Mouse (Mus musculus) megakaryocyte, embryonic 14.5 days (primary cell): ENCODE measurements around the gene Nr5a2.
"Not testable (repeated sequence)": the region's sequence is repeated elsewhere in the genome, so short reads cannot be mapped to it uniquely, and the experiment has no call there.

ENCODE experiments used
- FLI1 ChIP-seq: IDR thresholded peaks from 2 replicates; pipeline ENCODE4 v1.6.1; 2012; ENCODE audit warnings: low read length, inconsistent platforms, mixed read lengths
- GATA1 ChIP-seq: IDR thresholded peaks from 3 replicates; pipeline ENCODE4 v1.6.1; 2012; ENCODE audit warnings: mixed read lengths, low read length, inconsistent platforms, borderline replicate concordance

DNA sequence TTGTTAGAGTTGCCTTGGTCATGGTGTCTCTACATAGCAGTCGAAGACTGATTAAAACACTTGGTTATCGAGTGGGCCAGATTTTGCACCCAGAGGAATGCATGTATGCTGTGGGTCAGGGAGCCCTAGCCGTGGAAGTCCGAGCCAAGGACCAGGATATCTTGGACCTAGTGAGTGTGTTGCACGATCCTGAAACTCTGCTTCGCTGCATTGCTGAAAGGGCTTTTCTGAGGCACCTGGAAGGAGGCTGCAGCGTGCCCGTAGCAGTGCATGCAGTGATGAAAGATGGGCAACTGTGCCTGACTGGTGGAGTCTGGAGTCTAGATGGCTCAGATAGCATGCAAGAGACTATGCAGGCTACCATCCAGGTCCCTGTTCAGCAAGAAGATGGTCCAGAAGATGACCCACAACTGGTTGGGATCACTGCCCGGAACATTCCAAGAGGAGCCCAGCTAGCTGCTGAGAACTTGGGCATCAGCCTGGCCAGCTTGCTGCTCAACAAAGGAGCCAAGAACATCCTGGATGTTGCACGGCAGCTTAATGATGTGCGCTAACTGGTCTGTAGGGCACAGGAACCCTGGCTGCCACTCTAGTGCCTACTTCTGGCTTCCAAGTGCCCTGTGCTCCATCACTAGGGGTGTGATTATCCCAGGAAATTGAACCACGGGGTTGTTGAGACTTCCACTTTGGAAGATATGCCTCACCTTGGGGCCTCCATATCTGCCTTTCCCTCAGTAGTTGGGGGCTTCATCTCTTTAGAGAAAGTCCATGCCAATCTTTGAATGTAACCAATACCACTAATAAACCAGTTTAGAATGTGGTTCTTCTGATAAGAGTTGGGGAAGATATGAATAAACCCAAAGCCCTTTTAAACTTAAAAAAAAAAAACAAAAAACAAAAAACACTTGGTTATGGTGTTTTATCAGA lies 167.0 kb downstream of the Nr5a2 start:
- TF ChIP-seq GATA1, FLI1: not testable (repeated sequence)
